Mouse (Mus musculus) embryonic facial prominence, embryonic 15.5 days (tissue): ENCODE data around the gene Ghdc. TPM values are rescaled to one million over a fixed set of nuclear protein-coding genes. Genes with fewer than 3 reads are reported as not detected.
A peak's percentile ranks its signal among the peaks of the same experiment; 100 is the strongest.

Experiments
- ATAC-seq: fragments of 200-750 bp; cut with Nextera tagmentation; 2 replicates; pipeline ENCODE4 v1.8.0; 2017; ENCODE audit warnings: low read depth, moderate TSS enrichment; ENCODE audit not compliant: insufficient number of reproducible peaks, low FRiP score, low TSS enrichment
- H3K27ac ChIP-seq: fragments of 300-500 bp; sonication (generic); replicated peaks from 2 replicates; pipeline ENCODE4 v1.5.1; 2015; ENCODE audit warnings: mild to moderate bottlenecking, inconsistent platforms
- H3K27me3 ChIP-seq: fragments of 300-500 bp; sonication (generic); 2 replicates; pipeline ENCODE4 v1.6.1; 2015; ENCODE audit warnings: inconsistent platforms
- H3K36me3 ChIP-seq: fragments of 300-500 bp; sonication (generic); 2 replicates; pipeline ENCODE4 v1.6.1; 2015; ENCODE audit warnings: mild to moderate bottlenecking, inconsistent platforms
- H3K4me1 ChIP-seq: fragments of 300-500 bp; sonication (generic); 2 replicates; pipeline ENCODE4 v1.6.1; 2015; ENCODE audit warnings: inconsistent platforms
- H3K4me2 ChIP-seq: fragments of 300-500 bp; sonication (generic); replicated peaks from 2 replicates; pipeline ENCODE4 v1.6.1; 2015; ENCODE audit warnings: mild to moderate bottlenecking, inconsistent platforms
- H3K4me3 ChIP-seq: fragments of 300-500 bp; sonication (generic); replicated peaks from 2 replicates; pipeline ENCODE4 v1.5.1; 2015; ENCODE audit warnings: mild to moderate bottlenecking, inconsistent platforms
- H3K9ac ChIP-seq: fragments of 300-500 bp; sonication (generic); 2 replicates; pipeline ENCODE4 v1.6.1; 2015; ENCODE audit warnings: inconsistent platforms
- H3K9me3 ChIP-seq: fragments of 300-500 bp; sonication (generic); replicated peaks from 2 replicates; pipeline ENCODE4 v1.6.1; 2016; ENCODE audit warnings: inconsistent platforms
- WGBS: fragments of 180-500 bp; shearing (Covaris S2); methylation state at CpG from one replicate; pipeline ENCODE4 v1.1.7; 2015; 5-methylcytosine and 5-hydroxymethylcytosine counted together
- polyA plus RNA-seq: library from polyadenylated mRNA; unstranded; fragments of >200 nt; fragmentation: Nextera tagmentation; extraction: Ambion mirVana; gene quantifications from 2 replicates; pipeline ENCODE4 v1.2.1, GENCODE M21; 2015

Gene Ghdc
- polyA plus RNA-seq, 1 experiment from 2014 or later: 9.2 TPM

DNA sequence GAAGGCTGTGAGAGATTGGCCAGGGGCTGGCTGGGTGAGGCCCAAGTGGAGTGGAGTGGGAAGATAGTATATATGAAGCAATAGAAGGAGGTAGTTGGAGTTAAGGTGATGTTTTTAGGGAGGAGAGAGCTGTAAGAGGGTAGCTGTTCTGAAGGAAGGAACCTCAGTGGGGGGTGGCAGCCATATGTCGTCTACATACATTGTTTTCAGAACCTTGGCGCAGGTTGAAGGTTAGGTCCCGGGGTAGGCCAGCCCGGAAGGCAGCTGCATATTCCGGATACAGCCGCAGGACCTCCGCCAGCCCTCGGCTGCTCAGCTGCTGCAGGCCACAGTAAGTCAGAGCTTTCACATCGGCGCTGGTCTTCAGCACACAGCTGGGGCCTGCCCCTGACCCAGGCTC, 24.2 kb downstream of the Ghdc start:
- Histone ChIP-seq H3K27ac (no peak overlapping the region), H3K9me3 (no peaks in the 10 kb centered on the region), H3K4me1 (no peaks in the 10 kb centered on the region), H3K4me2 (no peak overlapping the region), H3K27me3 (0 out of 2 replicates have a peak, but pooled peaks cover 3% of the 10 kb centered on the region), H3K9ac (no peak overlapping the region), H3K36me3 (no peaks in the 10 kb centered on the region), H3K4me3 (no peak overlapping the region)
- 79% methylated on average over 10 of the region's 10 CpGs for WGBS
- ATAC-seq: no peak

GRCm38 (mm10) chr11:100745085-100745484, 25.7 kb downstream of the Ghdc start:
- H3K4me1 ChIP-seq: no peaks in the 10 kb centered on the region
- no peak for ATAC-seq
- H3K4me3 ChIP-seq: no peak overlapping the region
- no peak overlapping the region for H3K9ac ChIP-seq
- H3K4me2 ChIP-seq: no peak overlapping the region
- no peaks in the 10 kb centered on the region for H3K9me3 ChIP-seq
- no peak overlapping the region for H3K27ac ChIP-seq
- H3K27me3 ChIP-seq: 0 out of 2 replicates have a peak, but pooled peaks cover 3% of the 10 kb centered on the region
- H3K36me3 ChIP-seq: no peaks in the 10 kb centered on the region
- WGBS: 17% methylated on average over 6 of the region's 6 CpGs

DNA sequence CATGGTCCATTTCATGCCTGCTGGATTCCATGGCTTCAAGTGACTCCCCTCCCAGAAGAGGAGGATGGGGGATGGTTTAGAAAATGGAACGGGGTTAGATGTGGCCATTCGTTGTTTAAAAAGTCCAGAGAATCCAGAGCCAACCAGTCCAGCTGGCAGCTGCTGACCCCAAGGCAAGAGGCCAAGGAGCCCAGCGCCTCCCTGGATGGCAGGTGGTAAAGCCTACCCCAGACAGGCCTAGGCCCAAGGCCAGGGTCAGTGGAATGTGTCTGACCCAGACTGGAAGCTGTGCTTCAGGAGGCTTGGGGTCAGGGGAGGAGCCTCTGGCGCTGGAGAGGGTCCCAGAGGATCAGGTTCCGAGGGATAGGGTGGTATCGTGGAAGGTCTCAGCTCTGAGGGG, 29.4 kb downstream of the Ghdc start:
- H3K36me3 ChIP-seq: no peaks in the 10 kb centered on the region
- no peak overlapping the region for H3K9ac ChIP-seq
- H3K4me3 ChIP-seq: no peak overlapping the region
- H3K4me2 ChIP-seq: no peak overlapping the region
- 57% methylated on average over 6 of the region's 6 CpGs for WGBS
- H3K9me3 ChIP-seq: no peaks in the 10 kb centered on the region
- ATAC-seq: no peak
- H3K4me1 ChIP-seq: peaks cover 10% of the 10 kb centered on the region
- H3K27ac ChIP-seq: no peak overlapping the region
- H3K27me3 ChIP-seq: no peaks in the 10 kb centered on the region

DNA sequence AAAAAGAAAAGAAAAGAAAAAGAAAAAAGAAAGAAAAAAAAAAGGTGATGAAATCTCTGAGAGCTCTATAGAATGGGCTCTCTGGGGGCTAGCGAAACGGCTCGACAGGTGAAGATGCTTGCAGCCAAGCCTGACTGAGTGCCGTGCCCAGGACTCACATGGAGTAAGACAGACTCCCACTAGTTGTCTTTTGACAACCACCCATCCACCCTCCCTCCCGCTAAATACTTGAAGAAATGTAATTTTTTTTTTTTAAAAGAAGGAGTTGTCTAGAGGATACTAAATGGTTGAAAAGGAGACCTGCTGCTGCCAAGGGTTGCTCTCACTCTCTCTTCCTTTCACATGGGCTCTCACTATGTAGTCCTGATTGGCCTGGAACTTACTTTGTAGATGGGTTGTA, 32.0 kb downstream of the Ghdc start:
- Histone ChIP-seq H3K36me3 (no peaks in the 10 kb centered on the region), H3K4me1 (peaks cover 21% of the 10 kb centered on the region), H3K4me3 (peak overlapping the region; percentile 99), H3K4me2 (peak overlapping the region; percentile 75), H3K9ac (no peak overlapping the region), H3K9me3 (no peaks in the 10 kb centered on the region), H3K27ac (0 out of 2 replicates have a peak overlapping the region, but pooled peaks have one; percentile 75), H3K27me3 (no peaks in the 10 kb centered on the region)
- WGBS: 16% methylated on average over 5 of the region's 5 CpGs
- no peak for ATAC-seq

- peaks cover 21% of the 10 kb centered on the region for H3K4me1 ChIP-seq
- H3K4me2 ChIP-seq: peak within 1 kb of the TSS; percentile 75
- H3K9ac ChIP-seq: peak within 1 kb of the TSS; percentile 91
- H3K27ac ChIP-seq: peak within 1 kb of the TSS; percentile 75
- no peaks in the 10 kb centered on the region for H3K9me3 ChIP-seq
- peak; percentile 99 for ATAC-seq
- H3K4me3 ChIP-seq: peak within 1 kb of the TSS; percentile 99
- no peaks in the 10 kb centered on the region for H3K36me3 ChIP-seq
- no peaks in the 10 kb centered on the region for H3K27me3 ChIP-seq
- WGBS: under 1% methylated on average over 39 of the region's 39 CpGs
These were observed 32.6 kb downstream of the Ghdc start, which contains the start of gene Rab5c for GRCm38 (mm10) chr11:100738066-100738604. Gene Rab5c (minus strand): TSS chr11:100738215.

DNA sequence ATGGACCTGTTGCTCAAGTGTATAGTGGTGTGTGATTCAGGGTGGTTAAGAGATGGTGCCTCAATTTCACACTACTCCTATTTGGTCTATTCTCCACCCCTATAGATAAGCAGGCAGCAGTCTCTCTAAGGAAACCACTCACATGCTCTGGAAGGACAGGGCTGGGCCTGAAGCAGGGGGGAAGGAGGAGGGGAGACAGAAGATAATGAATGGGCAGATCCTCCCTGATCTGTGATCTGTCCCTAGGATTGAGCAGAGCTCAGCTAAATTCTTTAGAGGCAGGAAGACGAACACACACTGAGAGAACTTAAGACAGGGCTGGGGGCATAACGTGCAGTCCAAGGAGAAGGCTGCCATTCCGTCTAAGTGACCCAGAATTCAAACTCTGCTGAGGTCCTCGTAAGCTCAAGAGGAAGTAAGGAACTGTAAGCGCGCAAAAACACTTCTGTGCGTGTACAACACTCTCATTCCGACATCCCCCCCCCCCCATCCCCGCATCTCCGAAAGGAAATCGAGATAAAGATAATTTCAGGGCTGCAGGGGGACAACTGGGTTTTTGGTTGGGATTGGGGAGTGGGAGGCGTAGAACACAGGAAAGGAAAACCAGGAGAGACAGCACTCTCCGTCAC, 33.5 kb downstream of the Ghdc start:
- Histone ChIP-seq H3K27me3 (no peaks in the 10 kb centered on the region), H3K36me3 (peaks cover 5% of the 10 kb centered on the region; the same call in 1 of the 2 replicates), H3K4me3 (peak overlapping the region; percentile 99), H3K9me3 (no peaks in the 10 kb centered on the region), H3K9ac (peak overlapping the region; percentile 91), H3K27ac (0 out of 2 replicates have a peak overlapping the region, but pooled peaks have one; percentile 60), H3K4me2 (peak overlapping the region; percentile 75), H3K4me1 (peaks cover 25% of the 10 kb centered on the region)
- ATAC-seq: no peak
- WGBS: under 1% methylated on average over 13 of the region's 13 CpGs

DNA sequence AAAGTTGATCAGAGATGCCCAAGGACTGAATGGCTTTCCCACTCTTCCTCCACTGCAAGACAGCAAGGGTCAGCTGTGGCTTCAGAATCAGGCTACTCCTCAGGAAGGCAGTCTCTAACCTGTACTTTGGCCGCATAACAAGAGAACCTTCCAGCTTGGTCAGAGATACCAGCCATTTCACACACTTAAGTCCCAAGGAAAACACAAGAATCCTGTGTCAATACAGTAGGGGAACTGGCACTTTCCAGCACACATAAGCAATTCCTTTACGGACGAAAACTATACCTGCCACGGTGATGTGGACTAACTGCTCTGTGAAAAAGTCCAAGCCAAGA, 34.0 kb downstream of the Ghdc start:
- WGBS: 77% methylated on average over 4 of the region's 4 CpGs
- H3K9me3 ChIP-seq: no peaks in the 10 kb centered on the region
- no peak for ATAC-seq
- H3K36me3 ChIP-seq: peaks cover 5% of the 10 kb centered on the region; the same call in 1 of the 2 replicates
- H3K4me2 ChIP-seq: peak overlapping the region; percentile 75
- H3K4me1 ChIP-seq: peaks cover 28% of the 10 kb centered on the region
- H3K9ac ChIP-seq: no peak overlapping the region; the same call in 1 of the 2 replicates
- no peaks in the 10 kb centered on the region for H3K27me3 ChIP-seq
- no peak overlapping the region for H3K27ac ChIP-seq
- H3K4me3 ChIP-seq: peak overlapping the region; percentile 99

- Histone ChIP-seq H3K4me2 (peak overlapping the region; percentile 75; the same call in 1 of the 2 replicates), H3K27ac (no peak overlapping the region), H3K9ac (no peak overlapping the region), H3K9me3 (no peaks in the 10 kb centered on the region), H3K4me3 (peak overlapping the region; percentile 99), H3K36me3 (peaks cover 5% of the 10 kb centered on the region; the same call in 1 of the 2 replicates), H3K27me3 (no peaks in the 10 kb centered on the region), H3K4me1 (peaks cover 28% of the 10 kb centered on the region)
- no peak for ATAC-seq
- 79% methylated on average over 14 of the region's 14 CpGs for WGBS
These were observed 34.6 kb downstream of the Ghdc start for GRCm38 (mm10) chr11:100735954-100736745.

GRCm38 (mm10) chr11:100735134-100735865, 35.5 kb downstream of the Ghdc start:
- Histone ChIP-seq H3K9me3 (no peaks in the 10 kb centered on the region), H3K4me2 (0 out of 2 replicates have a peak overlapping the region, but pooled peaks have one; percentile 4), H3K4me1 (peaks cover 28% of the 10 kb centered on the region), H3K36me3 (peaks cover 5% of the 10 kb centered on the region; the same call in 1 of the 2 replicates), H3K27ac (no peak overlapping the region), H3K27me3 (no peaks in the 10 kb centered on the region), H3K4me3 (no peak overlapping the region), H3K9ac (no peak overlapping the region)
- WGBS: 89% methylated on average over 9 of the region's 9 CpGs
- no peak for ATAC-seq

DNA sequence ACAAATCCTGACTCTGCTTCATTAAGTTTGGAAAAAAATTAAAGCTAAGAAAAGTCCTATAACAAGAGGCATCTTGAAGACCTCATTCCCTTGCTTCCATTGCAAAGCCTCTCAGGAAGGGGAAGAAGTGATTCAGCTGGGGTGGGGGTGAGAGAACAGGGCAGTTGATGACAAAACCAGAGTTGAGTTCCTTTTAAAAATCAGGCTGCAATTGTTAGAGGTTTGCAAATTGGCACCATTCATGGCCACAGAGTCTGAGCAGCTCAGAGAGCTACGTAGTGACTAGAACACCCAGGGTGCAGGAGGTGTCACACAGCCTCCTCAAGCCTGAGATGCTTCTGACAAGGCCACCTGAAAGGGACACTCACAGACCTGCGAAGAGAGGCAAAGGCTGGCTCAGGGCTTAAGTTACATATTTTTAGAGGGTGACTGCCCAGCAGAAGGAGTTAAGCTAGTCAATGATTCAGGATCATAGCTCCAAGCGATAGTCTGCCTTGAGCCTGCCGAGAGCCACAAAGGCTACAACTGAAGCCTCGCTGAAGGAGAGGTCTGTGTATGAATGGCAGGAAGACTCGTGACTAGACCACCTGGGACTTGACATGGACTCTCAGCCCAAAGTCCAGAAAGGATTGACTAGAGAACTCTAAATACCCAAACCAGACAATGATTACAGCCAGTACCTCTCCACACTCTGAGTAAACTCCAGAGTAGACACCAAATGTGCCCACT, 40.1 kb downstream of the Ghdc start:
- no peak for ATAC-seq
- no peak overlapping the region for H3K27ac ChIP-seq
- no peaks in the 10 kb centered on the region for H3K27me3 ChIP-seq
- peaks cover 11% of the 10 kb centered on the region; the same call in 1 of the 2 replicates for H3K4me1 ChIP-seq
- WGBS: 88% methylated on average over 6 of the region's 6 CpGs
- no peak overlapping the region for H3K4me3 ChIP-seq
- H3K4me2 ChIP-seq: no peak overlapping the region
- H3K36me3 ChIP-seq: peaks cover 21% of the 10 kb centered on the region
- H3K9me3 ChIP-seq: no peaks in the 10 kb centered on the region
- H3K9ac ChIP-seq: no peak overlapping the region
